Mouse (Mus musculus) cerebellum, adult 2 months (tissue): ENCODE data around the gene Oscar. TPM values are rescaled to one million over a fixed set of nuclear protein-coding genes. Genes with fewer than 3 reads are reported as not detected.

ENCODE experiments used
- DNase-seq, 2 experiments: peaks; one replicate each; pipeline ENCODE4 v3.0.0; 2021
- H3K27ac ChIP-seq: fragments of 200-500 bp; 2 replicates; pipeline ENCODE4 v1.5.1; 2012; ENCODE audit warnings: low read length, control low read depth, inconsistent platforms; ENCODE audit not compliant: insufficient read depth
- H3K27me3 ChIP-seq: fragments of 200-500 bp; 2 replicates; pipeline ENCODE4 v1.6.1; 2012; ENCODE audit warnings: inconsistent platforms, mild to moderate bottlenecking, low read length, moderate library complexity; ENCODE audit not compliant: control insufficient read depth, insufficient read depth
- H3K4me1 ChIP-seq: fragments of 200-500 bp; 2 replicates; pipeline ENCODE4 v1.6.1; 2011; ENCODE audit warnings: low read length; ENCODE audit not compliant: control insufficient read depth, insufficient read depth
- H3K4me3 ChIP-seq: fragments of 200-500 bp; replicated peaks from 2 replicates; pipeline ENCODE3; 2011; ENCODE audit warnings: mild to moderate bottlenecking, low read depth, low read length, control low read depth; ENCODE audit not compliant: insufficient read depth
- CTCF ChIP-seq: fragments of 200-500 bp; IDR thresholded peaks from 2 replicates; pipeline ENCODE4 v1.5.1; 2011; ENCODE audit warnings: low read depth, mild to moderate bottlenecking, control low read depth, low read length, moderate library complexity, borderline replicate concordance; ENCODE audit not compliant: insufficient read depth
- POLR2A ChIP-seq: fragments of 200-500 bp; IDR thresholded peaks from 2 replicates; pipeline ENCODE4 v1.6.1; 2011; ENCODE audit warnings: low read length, control low read depth, borderline replicate concordance; ENCODE audit not compliant: insufficient read depth
- WGBS: fragments of 180-500 bp; shearing (Covaris S2); methylation state at CpG from one replicate; pipeline ENCODE4 v1.1.7; 2018; 5-methylcytosine and 5-hydroxymethylcytosine counted together
- polyA plus RNA-seq: library from polyadenylated mRNA; depleted of rRNA; stranded (reverse); fragments of >200 nt; gene quantifications from 2 replicates; pipeline ENCODE4 v1.2.3, GENCODE M21; 2012; rRNA removed

The Oscar gene
- 2.6 and 2.7 TPM in 2 replicates for polyA plus RNA-seq

DNA sequence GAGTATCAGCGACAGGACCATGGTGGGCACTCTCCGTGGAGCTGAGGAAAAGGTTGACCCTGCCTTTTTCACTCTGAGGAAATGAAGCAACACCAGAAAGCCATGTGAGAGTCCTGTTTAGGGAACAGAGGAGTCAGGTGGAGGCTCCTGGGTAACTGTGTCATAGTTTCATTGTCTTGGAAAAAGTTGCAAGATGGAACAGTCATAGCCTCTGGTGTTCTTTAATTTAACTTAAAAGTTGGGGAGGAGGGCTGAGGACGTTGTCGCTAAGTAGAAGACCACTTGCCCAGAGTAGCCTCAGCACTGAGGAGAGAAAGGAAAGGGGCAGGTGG lies at the start of gene Oscar:
TSS of gene Oscar (minus strand) at position 101 of the 332 bp plus-strand sequence.
- Histone ChIP-seq H3K4me1 (no peaks in the 10 kb centered on the region), H3K27ac (no peak within 1 kb of the TSS)

DNA sequence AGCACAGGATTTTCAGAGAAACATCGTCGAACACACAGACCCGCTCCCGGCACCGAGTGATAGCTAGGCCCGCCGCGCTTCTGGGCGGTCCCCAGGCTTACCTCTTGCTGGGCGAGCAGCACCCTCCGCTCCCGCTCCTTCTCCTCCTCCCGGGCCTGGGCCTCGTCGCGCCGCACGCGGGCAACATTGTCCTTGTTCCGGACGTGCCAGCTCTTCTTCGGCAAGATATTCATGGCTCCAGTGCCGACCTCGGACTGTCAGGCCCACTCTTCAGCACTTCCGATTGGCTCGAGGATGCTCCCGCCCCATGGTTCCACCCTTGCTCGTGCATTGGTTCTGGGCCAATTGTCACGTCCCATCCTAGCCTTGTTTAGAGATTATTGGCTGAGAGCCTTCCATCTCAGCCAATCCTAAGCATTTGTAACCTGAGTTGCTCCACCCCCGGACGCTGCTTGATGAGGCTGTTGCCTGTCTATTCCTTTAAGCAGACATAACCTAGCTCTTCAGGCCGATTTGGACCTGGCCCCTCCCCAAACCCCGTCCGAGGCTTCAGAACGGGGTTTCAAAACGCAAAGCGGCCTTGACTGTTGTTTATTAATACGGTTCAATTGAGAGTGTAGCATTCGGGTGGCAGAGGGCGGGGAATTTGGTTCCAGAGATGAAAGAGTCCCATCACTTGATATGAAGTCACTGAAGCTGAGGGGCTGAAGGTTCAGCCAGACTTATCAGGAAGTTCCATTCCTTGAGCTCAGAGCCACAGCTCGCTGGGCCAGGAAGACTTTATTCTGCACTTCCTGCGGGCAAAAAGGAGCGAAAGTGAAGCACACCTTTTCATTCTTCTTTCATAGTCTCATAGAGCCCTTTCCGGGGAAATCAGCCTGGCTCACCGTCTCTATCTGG lies 49.5 kb upstream of the Oscar start, which contains the start of gene Leng1:
TSS of gene Leng1 (minus strand) at position 626 of the 900 bp plus-strand sequence.
- no peaks in the 10 kb centered on the region for H3K27me3 ChIP-seq
- WGBS, result 2% methylated on average over 45 of the region's 45 CpGs
- H3K4me1 ChIP-seq, result no peaks in the 10 kb centered on the region; the same call in 1 of the 2 replicates
- peak within 1 kb of the TSS; percentile 75 for H3K4me3 ChIP-seq
- DNase-seq, result peak; percentile 96 to 99
- peak within 1 kb of the TSS; percentile 51 for H3K27ac ChIP-seq
- no peak for TF ChIP-seq CTCF
- peak; percentile 88; the same call in 1 of the 2 replicates for TF ChIP-seq POLR2A

More for the DNA sequence above, at the start of gene Oscar:
- TF ChIP-seq POLR2A (no peak), CTCF (no peak)
- WGBS, result 82% methylated on average over 4 of the region's 4 CpGs
- no peaks in the 10 kb centered on the region for H3K27me3 ChIP-seq
- DNase-seq, result no peak
- no peak within 1 kb of the TSS for H3K4me3 ChIP-seq

DNA sequence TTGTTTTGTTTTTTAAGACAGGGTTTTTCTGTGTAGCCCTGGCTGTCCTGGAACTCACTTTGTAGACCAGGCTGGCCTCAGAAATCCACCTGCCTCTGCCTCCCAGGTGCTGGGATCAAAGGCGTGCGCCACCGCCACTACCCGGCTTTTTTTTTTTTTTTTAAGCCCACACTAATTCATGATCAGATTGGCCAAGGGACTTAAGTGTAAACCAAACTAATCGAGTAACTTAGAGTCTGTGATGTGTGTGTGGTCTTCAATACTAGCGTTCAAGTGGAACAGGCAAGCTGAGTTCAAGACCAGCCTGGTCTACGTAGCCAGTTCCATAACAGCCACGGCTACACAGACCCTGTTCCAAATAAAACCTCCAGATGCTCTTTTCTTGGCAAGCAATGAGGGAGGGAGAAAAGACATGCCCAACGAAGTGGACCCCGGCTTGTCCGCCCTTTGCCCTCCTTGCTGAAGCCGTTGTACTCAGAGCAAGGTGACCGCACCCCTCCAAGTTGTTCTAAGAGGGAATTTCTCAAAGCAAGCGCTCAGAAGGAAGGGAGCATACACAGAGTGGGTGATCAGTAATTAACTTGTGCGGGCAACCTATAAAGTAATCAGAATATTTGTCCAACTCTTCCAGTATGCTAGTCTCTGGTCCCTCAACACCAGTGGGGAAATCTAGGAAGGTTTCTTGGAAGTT lies 48.7 kb upstream of the Oscar start:
- Histone ChIP-seq H3K4me1 (no peaks in the 10 kb centered on the region; the same call in 1 of the 2 replicates), H3K4me3 (peak overlapping the region; percentile 75), H3K27ac (no peak overlapping the region), H3K27me3 (no peaks in the 10 kb centered on the region)
- WGBS, result 22% methylated on average over 15 of the region's 15 CpGs
- DNase-seq, result no peak
- TF ChIP-seq CTCF, result no peak
- no peak for TF ChIP-seq POLR2A

DNA sequence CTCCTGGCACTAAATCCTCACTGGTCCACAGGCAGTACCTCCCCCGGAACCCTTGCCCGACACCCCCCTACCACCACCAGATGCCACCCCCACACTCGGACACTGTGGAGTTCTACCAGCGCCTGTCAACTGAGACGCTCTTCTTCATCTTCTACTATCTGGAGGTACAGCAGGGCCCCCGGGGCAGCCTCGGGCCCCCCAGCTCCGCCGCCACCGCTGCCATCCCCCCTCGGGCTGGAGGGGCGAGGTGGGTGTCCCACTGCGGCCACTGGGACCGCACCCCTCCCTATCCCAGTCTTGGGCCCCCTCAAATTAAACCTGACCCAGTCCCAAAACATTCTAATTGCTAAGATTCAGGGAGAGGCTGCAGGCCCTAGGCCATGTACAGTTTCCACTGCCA lies 42.6 kb upstream of the Oscar start:
- WGBS, result 91% methylated on average over 14 of the region's 14 CpGs
- no peak for TF ChIP-seq CTCF
- TF ChIP-seq POLR2A, result no peak
- no peak overlapping the region for H3K27ac ChIP-seq
- no peaks in the 10 kb centered on the region for H3K27me3 ChIP-seq
- no peak overlapping the region for H3K4me3 ChIP-seq
- no peaks in the 10 kb centered on the region for H3K4me1 ChIP-seq
- no peak for DNase-seq

DNA sequence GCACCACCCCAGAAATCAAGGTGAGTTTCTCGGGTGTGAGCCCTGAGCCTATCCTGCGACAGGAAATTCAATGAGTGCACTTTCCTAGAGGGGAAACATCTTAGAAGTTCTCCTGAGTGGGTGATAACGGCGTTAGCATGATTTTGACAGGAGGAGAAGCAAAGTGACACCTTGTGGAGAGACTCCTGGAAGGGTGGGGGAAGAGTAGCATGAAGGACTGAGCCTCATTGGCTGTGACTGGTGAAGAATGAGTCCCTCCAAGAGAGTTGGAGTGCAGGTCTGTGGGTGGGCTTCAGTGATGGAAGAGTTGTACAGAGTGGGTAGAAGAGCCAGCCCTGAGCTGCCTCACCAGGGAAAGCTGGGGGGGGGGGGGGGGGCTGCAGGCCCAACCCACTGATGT lies 41.0 kb upstream of the Oscar start:
- WGBS, result 87% methylated on average over 4 of the region's 4 CpGs
- no peak for DNase-seq
- no peaks in the 10 kb centered on the region for H3K27me3 ChIP-seq
- no peak overlapping the region for H3K27ac ChIP-seq
- no peak overlapping the region for H3K4me3 ChIP-seq
- no peak for TF ChIP-seq POLR2A
- TF ChIP-seq CTCF, result no peak
- no peaks in the 10 kb centered on the region for H3K4me1 ChIP-seq

DNA sequence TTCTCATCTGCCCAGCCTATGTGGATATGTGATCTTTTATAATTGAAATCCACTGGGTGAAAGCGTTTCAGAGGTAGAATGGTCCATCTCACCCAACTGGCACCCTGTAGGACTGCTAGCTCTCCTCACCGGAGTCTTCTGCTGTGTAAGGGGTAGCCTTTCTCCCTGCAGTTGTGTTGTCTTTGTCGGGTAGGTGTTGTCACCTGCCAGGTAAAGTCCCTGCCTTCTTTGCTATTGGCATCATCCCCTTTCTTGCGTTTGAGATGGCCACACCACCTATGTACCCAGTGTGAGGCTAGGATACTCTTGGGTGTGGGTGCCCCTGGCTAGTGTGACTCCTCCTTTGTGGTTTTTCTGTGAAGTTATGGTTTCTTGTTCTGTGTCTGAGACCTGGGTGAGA lies 30.7 kb upstream of the Oscar start:
- WGBS, result 16% methylated on average over 4 of the region's 4 CpGs
- H3K4me3 ChIP-seq, result peak overlapping the region; percentile 79
- DNase-seq, result no peak
- TF ChIP-seq POLR2A, result no peak
- no peak for TF ChIP-seq CTCF
- H3K27ac ChIP-seq, result no peak overlapping the region
- H3K4me1 ChIP-seq, result peaks cover 10% of the 10 kb centered on the region; the same call in 1 of the 2 replicates
- H3K27me3 ChIP-seq, result no peaks in the 10 kb centered on the region

DNA sequence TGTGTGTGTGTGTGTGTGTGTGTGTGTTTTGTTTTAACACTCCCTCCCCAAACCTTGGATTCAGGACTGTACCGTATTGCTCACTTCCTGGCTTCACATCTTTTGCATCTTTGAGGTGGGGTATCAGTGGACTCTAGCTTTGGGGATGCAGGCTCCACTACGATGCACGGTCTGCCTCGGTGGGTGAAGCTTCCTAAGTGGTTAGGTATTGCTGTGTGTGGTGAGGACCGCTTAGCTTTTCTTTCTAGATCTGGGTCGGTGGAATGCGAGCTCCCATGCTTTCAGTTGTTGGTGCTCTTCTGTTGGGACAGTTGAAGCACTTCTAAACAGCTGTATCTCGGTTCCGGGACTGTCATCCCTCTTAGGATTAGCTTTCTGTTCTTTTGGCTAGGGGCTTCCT lies 30.2 kb upstream of the Oscar start:
- Histone ChIP-seq H3K4me1 (peaks cover 10% of the 10 kb centered on the region; the same call in 1 of the 2 replicates), H3K4me3 (peak overlapping the region; percentile 79), H3K27ac (no peak overlapping the region), H3K27me3 (no peaks in the 10 kb centered on the region)
- TF ChIP-seq POLR2A (no peak), CTCF (no peak)
- no peak for DNase-seq
- WGBS, result 4% methylated on average over 9 of the region's 9 CpGs

DNA sequence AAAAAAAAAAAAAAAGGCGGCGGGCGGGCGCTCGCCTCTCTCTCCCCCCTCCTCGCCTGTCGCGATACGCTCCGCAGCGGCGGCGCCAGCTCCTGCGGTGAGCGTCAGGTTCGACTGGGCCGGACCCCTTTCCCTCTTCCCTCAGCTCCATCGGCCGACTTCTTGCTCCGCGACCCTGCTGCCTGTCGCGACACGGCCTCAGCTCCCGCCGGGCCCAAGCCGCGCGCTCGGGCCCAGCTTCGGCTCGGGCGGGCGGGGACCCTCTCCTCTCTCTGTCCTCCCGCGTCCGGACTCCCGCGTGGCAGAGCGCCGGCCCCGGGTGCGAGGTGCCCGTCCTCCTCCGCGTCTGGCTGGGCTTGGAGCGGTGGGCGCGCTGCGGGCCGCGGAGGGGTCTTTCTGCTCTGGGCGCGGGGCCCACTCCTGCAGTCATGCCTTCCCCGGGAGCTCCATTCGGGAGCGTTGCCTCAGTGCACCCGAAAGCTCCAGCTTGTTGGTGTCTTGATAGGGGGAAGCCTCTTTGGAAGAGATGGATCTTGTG lies 29.6 kb upstream of the Oscar start:
- TF ChIP-seq POLR2A, result no peak
- no peak for TF ChIP-seq CTCF
- no peak for DNase-seq
- peaks cover 10% of the 10 kb centered on the region; the same call in 1 of the 2 replicates for H3K4me1 ChIP-seq
- H3K27ac ChIP-seq, result peak overlapping the region; percentile 84
- WGBS, result under 1% methylated on average over 53 of the region's 58 CpGs
- H3K27me3 ChIP-seq, result no peaks in the 10 kb centered on the region
- H3K4me3 ChIP-seq, result peak overlapping the region; percentile 79
